Mouse (Mus musculus) olfactory bulb, adult 2 months (tissue): ENCODE measurements around the gene Ppfia4. TPM values are rescaled to one million over a fixed set of nuclear protein-coding genes. Genes with fewer than 3 reads are reported as not detected.
A peak's percentile ranks its signal among the peaks of the same experiment; 100 is the strongest.

Experiments
- H3K27ac ChIP-seq: fragments of 200-500 bp; 2 replicates; pipeline ENCODE4 v1.5.1; 2012; ENCODE audit warnings: low read depth, low read length; ENCODE audit not compliant: insufficient read depth
- H3K4me1 ChIP-seq: fragments of 200-500 bp; 2 replicates; pipeline ENCODE4 v1.6.1; 2012; ENCODE audit warnings: low read length; ENCODE audit not compliant: control insufficient read depth, insufficient read depth
- H3K4me3 ChIP-seq: fragments of 200-500 bp; 2 replicates; pipeline ENCODE4 v1.5.1; 2012; ENCODE audit warnings: mild to moderate bottlenecking, low read depth, low read length, moderate library complexity; ENCODE audit not compliant: insufficient read depth
- CTCF ChIP-seq: fragments of 200-500 bp; IDR thresholded peaks from 2 replicates; pipeline ENCODE4 v1.5.1; 2012; ENCODE audit warnings: low read depth, mild to moderate bottlenecking, low read length, moderate library complexity; ENCODE audit not compliant: insufficient read depth
- POLR2A ChIP-seq: fragments of 200-500 bp; IDR thresholded peaks from 2 replicates; pipeline ENCODE4 v1.6.1; 2012; ENCODE audit warnings: mild to moderate bottlenecking, low read depth, low read length, moderate library complexity; ENCODE audit not compliant: insufficient read depth
- WGBS: fragments of 180-500 bp; shearing (Covaris S2); methylation state at CpG from one replicate; pipeline ENCODE4 v1.1.7; 2018; 5-methylcytosine and 5-hydroxymethylcytosine counted together
- polyA plus RNA-seq: library from polyadenylated mRNA; stranded (reverse); fragments of >200 nt; gene quantifications from 2 replicates; pipeline ENCODE4 v1.2.4, GENCODE M21; 2012; ENCODE audit warnings: low replicate concordance; ENCODE audit not compliant: missing spikeins, insufficient read depth, insufficient read length

The Ppfia4 gene
- polyA plus RNA-seq, 1 experiment: not detected

- no peak overlapping the region for H3K4me3 ChIP-seq
Observed at GRCm38 (mm10) chr1:134341641-134342277, 9.0 kb upstream of the Ppfia4 start.

DNA sequence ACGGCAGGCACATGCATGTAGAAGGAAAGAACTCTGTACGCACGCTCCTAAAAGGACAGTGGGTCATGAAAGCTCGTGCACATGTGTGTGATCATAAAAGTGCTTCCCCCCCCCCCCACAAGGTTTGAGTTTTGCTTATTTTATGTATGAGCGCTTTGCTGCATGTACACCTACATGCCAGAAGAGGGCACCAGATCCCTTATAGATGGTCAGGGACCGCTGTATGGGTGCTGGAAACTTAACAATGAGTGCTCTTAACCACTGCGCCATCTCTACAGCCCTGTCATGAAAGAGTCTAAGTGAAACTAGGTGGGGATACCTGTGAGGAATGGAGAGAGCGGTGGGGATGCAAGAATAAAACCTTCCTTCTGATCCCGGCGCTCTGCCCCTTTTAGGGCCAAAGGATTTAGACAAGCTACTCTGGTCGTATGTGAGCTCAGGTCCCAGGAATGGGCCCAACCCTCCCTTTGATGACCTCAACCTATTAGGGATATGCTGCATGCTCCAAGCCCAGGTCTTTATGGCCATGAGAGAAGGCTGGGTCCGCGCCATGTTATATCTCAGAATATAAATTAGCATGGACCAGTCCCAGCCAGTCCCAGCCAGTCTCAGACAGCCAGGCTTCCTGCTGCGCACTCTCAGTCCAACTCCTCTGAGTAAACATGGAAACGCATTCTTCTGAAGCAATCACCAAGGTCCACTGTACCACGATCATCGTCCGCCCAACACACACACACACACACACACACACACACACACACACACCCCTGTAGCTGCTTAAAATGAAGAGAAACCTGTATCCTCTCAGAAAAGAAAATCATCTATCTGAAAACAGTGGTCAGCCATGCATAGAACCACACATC is 7.3 kb upstream of the Ppfia4 start:
- TF ChIP-seq POLR2A: no peak
- TF ChIP-seq CTCF: no peak
- 94% methylated on average over 18 of the region's 18 CpGs for WGBS
- no peak overlapping the region for H3K27ac ChIP-seq
- peaks cover 36% of the 10 kb centered on the region for H3K4me1 ChIP-seq
- no peak overlapping the region for H3K4me3 ChIP-seq

More at GRCm38 (mm10) chr1:134341641-134342277, 9.0 kb upstream of the Ppfia4 start:
- TF ChIP-seq CTCF (no peak), POLR2A (no peak)
- no peak overlapping the region for H3K27ac ChIP-seq
- 86% methylated on average over 5 of the region's 5 CpGs for WGBS
- peaks cover 21% of the 10 kb centered on the region for H3K4me1 ChIP-seq

DNA sequence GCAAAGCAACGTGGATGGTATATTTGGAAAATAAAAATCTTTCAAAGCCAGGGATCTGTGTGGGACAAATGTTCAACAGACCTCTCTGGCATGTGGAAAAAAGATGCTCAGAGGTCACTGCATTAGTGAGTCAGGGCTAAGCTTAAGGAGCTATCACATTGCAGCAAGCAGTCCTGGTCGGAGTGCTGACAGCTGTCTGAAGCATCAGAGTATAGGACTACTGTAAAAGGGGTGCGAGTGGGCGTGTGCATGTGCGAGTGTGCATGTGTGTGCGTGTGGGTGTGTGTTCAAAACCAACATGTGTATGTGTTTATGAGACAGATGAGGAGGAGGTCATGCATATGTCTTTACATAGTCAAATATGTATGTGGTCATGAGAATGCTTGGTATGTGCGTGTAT is 6.4 kb upstream of the Ppfia4 start:
- H3K4me3 ChIP-seq: no peak overlapping the region

DNA sequence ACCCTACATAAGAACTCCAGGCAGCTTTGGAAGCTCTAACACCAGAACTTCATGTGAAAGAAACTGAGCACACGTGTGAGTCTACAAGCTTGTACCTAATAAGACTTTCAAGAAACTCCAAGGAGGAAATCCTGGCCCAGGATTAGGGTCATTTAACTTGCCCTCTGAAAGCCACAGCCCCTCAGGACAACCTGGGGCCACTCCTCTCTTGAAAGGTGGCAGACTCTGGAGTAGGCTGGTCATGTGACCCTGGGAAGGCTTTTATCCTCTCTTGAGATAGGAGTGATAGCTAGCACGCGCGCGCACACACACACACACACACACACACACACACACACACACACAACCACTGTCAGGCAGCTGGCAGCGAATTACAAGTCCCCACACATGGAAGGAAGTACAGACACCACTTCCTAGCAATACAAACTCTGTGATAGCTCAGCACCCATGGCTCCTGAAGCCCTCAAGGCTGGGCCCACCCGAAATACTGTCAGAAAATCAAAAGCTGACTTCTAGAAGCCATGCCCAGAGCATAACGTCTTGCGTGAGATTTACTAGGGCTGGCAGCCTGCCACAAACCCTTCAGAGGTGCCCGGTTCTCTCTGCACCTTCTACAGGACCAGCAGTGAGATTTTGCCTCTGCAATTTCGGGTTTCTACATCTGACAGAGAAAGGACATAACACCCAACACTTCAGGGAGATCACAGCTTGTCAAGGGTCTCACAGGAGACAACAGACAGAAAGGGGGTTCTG is 4.4 kb upstream of the Ppfia4 start:
- Histone ChIP-seq H3K27ac (no peak overlapping the region), H3K4me1 (peaks cover 46% of the 10 kb centered on the region), H3K4me3 (no peak overlapping the region)
- TF ChIP-seq CTCF (no peak), POLR2A (no peak)
- 76% methylated on average over 11 of the region's 11 CpGs for WGBS

More for the DNA sequence above, 6.4 kb upstream of the Ppfia4 start:
- peaks cover 37% of the 10 kb centered on the region for H3K4me1 ChIP-seq
- TF ChIP-seq CTCF: no peak
- no peak for TF ChIP-seq POLR2A
- H3K27ac ChIP-seq: no peak overlapping the region
- WGBS: 94% methylated on average over 7 of the region's 7 CpGs

- no peak for TF ChIP-seq POLR2A
- TF ChIP-seq CTCF: no peak
- H3K4me1 ChIP-seq: peaks cover 44% of the 10 kb centered on the region
- no peak overlapping the region for H3K27ac ChIP-seq
- 86% methylated on average over 12 of the region's 12 CpGs for WGBS
- no peak overlapping the region for H3K4me3 ChIP-seq
Observed at GRCm38 (mm10) chr1:134335924-134336810, 3.4 kb upstream of the Ppfia4 start.

- H3K4me1 ChIP-seq: peaks cover 44% of the 10 kb centered on the region
- 69% methylated on average over 13 of the region's 13 CpGs for WGBS
- TF ChIP-seq CTCF: no peak
- no peak for TF ChIP-seq POLR2A
- H3K27ac ChIP-seq: 0 out of 2 replicates have a peak overlapping the region, but pooled peaks have one; percentile 1
- no peak overlapping the region for H3K4me3 ChIP-seq
Observed at GRCm38 (mm10) chr1:134335211-134335923, 2.6 kb upstream of the Ppfia4 start.

DNA sequence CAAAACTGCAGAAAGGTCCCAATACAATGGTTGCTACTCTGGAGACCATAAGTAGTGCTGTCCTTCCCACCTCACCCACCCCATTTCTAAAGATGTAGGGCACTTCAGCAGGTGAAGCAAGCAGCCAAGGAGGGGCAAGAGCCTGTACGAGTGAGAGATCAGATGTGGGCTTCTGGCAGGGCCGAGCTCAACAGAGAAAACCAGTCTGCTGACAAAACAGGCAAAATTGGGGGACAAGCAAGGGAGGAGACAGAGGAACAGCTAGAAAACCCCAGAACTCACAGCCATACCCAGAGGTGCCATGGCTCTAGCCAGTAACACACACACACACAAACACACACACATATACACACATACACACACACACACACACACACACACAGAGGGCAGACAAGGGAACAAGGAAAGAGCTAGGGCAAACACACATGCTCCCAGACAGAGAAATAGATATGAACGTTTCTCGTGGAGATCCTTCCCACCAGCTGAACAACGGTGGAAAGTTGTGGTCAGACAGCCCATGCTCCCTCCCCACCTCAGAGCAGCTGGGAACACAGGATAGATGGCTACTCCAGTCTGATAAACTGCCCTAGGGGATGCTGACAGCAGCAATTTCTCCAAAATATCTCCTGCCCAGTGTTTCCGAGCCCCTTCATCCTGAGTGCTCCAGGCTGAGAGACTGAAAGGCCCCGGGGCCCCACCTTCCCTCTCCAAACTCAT is 1.5 kb upstream of the Ppfia4 start:
- 59% methylated on average over 7 of the region's 7 CpGs for WGBS
- Histone ChIP-seq H3K27ac (peak overlapping the region; percentile 17; the same call in 1 of the 2 replicates), H3K4me1 (peaks cover 45% of the 10 kb centered on the region)

More for the DNA sequence above, 1.5 kb upstream of the Ppfia4 start:
- no peak overlapping the region for H3K4me3 ChIP-seq
- TF ChIP-seq POLR2A (no peak), CTCF (no peak)
